Mouse (Mus musculus): Measurements from ENCODE around the gene Rho.

Gene Rho

DNA sequence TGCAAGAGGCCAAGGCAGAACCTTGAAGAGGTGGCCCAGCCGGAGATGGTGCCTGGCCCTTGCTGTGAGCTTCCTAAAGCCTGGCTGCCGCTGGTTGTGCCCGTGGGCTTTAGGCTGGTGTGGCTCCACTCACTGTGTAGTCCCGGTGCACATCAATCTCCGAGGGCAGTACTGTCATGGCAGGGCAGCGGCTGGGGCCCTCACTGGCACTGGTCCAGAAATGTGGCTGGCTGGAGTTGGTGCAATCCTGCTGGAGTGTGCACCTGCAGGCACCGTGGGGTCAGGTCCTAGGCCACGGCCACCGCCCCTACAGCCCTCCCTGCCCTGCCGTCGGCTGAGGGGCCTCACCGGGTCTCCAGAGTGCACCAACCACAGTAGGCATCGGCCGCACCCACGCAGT is 46.3 kb downstream of the Rho start:
- no peak for DNase-seq (ENCODE audit: low read depth)

DNA sequence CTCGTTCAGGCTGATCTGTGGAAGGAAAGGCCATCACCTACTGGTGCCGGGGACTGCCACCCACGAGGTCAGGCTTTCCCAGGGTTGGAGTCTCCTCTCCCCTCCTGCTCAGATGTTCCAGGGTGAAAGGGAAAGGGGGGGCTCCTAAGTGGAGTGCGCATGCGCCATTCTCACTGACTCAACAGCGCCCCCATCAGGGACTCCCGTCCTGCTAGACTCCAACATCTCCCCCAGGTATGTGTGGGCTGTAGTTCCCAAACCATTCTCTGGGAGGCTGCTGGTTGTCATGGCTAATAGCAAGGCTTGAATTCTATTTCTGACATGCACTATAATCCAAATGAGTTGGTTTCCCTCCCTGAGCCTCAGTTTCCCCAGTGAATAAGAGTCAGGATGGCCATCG is 47.0 kb downstream of the Rho start:
- DNase-seq (ENCODE audit: low read depth), result no peak

DNA sequence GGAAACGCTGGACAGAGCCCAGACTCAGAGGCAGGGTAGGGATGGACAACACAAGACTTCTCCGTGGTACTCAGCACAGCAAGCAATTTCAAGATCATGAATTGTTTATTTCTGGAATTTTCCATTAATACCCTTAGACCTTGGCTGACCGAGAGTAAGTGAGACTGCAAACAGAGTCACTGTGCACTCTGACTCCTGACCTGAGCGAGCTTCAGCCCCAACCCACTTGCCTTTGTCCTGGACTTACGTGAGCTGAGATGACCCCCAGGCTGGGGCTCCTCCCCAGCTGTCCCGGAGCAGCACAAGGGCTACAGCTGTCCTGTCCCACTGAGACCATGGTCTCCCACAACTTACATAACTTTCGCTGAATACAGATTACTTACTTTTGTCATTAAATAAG is 51.3 kb downstream of the Rho start:
- DNase-seq (ENCODE audit: low read depth), result no peak

DNA sequence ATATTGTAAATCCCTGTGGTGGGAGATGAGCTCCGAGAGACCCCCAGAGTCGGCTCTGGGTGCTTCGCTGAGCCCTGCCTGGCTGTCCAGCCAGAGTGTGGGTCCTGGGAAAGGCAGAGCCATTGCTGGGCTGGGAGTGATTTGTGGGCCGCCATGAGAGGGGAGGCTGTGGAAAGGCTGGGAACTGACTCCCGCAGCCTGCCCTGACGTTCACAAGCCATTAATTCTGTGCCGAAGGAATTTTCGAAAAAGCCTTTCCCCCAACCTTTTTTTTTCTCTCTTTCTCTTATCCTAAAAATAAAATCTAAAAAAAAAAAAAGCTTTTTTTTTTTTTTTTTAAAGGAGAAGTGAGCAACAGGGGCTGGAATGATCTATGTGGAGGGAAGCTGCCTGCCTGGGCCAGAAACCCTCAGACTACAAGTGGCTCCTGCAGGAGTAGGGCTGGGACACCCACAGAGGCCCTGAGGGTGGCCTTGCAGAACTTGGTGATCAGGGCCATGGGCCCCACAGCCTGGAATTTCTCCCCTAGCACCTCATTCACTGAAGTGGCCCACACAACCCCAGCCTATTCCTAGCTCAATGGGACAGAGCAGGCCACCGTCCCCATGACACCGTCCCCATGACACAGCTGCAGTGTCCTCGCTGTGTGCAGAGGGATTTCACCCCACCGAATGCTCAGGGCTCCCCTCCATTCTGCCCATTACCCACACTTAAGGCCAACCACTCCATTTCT is 51.9 kb downstream of the Rho start:
- no peak for DNase-seq (ENCODE audit: low read depth)

DNA sequence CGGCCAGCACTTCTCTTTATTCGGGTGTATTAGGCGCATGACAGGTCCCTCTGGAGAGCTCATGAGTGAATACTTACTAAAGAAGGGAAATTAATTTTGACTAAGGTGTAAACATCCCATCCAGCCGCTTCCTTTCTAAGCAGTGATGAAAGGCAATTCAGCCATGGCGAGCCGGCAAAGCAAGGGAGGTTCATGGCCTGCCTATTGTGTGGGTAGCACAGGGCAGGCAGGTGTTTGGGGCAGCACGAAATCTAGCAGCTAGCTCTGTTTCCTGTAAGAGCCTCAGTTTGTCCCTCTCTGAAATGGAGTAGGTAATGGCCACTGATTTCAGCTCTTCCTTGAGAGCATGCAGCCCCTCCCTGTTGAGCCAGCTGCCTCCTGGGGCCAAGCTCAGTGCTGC is 53.0 kb downstream of the Rho start:
- no peak for DNase-seq (ENCODE audit: low read depth)

DNA sequence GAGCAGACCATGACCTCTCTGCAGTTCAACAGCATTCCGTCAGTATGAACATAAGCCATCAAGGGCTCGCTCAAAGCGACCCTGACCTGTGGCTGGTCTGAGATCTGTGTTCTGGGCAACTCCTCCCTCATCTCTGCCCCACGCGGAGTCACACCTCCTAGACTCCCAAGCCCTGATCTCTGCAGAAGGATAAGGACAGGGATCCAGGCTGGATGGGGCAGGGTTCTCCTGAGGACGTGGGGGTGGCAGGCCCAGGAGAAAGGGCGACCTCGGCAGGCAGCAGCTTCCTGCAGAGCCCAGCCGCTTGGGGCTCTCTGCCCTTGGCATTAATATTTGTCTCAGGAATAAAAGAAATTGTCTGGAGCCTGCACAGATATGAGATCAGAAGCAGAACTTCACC is 54.1 kb downstream of the Rho start:
- no peak for DNase-seq (ENCODE audit: low read depth)

DNA sequence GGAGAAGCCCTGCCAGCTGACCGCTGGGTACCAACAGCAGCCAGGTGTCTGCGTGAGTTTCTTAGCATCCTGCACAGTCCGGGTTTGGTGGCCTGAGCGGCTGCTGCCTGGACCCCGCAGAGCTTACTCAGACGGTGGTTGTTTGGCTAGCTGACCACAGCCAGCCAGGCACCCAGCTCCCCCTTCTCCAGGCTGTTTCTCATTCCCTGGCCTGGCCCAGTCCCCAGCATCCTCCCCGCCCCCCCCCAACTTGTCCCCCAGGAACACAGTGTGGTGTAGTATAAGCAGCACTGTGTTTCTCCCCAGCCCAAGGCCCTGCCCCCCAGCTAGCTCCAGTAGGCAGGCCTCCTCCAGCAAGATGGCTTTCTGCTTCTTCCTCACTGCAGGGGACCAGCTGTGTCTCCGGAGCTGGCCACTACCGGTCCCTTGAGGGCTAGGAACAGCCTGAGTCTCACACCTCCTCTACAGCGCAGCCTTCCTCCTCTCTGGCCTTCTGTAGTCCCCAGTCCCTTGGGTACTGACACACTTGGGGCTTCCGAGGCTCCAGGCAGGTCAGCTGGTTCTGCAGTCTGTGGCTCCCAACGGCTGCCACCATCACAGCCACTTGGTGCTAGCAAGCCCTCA is 55.0 kb downstream of the Rho start:
- no peak for DNase-seq (ENCODE audit: low read depth)

DNA sequence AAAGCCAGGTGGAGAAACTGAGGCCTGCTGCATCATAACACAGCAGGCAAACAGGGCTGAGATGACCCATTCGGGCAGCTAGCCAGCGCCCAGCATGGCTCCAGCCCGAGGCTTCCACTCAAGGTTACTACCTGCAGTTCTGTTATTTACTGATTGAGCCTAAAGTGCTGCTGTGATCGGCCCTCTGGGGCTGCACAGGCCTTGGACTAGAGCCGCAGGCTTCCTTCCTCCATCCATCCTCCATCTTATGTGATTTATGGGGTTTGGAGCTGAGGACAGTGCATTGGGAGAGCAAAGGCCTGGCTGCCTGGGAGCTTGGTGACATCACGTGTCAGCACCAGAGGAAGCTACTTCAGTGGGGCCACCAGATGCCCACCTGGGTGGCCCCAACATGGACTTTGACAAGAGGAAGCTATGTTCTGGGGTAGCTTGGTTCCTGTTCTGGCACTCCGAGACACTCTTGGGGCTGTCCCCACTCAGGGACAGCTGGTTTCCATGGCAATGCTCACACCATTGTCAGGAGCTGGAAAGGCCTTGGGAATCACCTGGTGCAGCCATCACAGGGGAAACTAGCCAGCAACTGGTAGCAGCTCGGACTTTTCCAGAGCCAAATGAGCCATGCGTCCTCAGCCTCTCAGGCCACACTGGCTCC is 55.7 kb downstream of the Rho start:
- DNase-seq (ENCODE audit: low read depth), result no peak

DNA sequence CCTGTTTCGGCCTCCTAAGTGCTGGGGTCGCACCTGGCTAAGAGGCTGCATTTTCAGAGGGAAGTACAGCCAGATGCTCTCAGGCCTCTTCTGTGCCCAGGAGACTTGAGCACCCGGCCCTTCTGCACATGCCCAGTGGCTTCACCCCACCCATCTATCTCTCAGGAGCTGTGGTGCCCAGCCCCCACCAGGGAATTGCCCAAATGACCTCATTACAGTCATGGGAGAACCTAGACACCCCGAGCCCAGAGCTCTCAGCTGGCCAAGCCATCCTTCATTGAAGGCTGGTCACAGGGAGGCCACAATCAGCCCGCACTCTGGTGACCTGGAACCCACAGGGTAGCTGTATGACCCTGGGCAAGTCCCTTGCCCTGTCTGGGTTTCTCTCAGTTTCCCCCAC is 57.5 kb downstream of the Rho start:
- DNase-seq (ENCODE audit: low read depth), result no peak

DNA sequence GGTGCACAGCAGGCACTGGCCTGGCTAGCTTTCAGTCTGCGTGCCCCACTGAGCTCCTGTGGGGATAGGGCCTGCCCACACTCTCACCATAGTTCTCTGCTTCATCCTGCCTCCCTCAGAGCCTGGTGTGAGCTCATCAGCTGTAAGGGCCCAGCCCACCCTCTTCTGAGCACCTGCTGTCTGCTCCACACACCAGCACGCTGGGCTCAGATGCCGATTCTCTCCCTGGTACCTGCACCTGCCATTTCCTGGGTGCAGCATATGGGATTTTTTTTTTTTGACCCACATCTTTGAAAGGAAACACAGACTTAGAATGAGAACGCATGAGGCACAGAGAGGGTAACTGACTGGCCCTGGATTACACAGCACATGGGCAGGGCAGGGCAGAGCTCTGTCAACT is 58.1 kb downstream of the Rho start:
- DNase-seq (ENCODE audit: low read depth), result no peak
